In genomic region chr13:56115386-56115785, GRCm38 (mm10) we compare ENCODE assay signal across 11 mouse cellular contexts. TPM values are rescaled to one million over a fixed set of nuclear protein-coding genes. Genes with fewer than 3 reads are reported as not detected.
DNase-seq lines count a peak whose midpoint lies in the region; ATAC-seq and TF ChIP-seq lines count a peak whose summit lies in the region.
"Had no signal": no experiment of that assay in that cellular context is flagged by ENCODE, and none has a peak within 500 bp of the region (broad histone marks: within the 10 kb centered on the region; RNA-seq: fewer than 3 reads in every experiment).

No protein-coding gene starts in this region.

- no peak for DNase-seq in hindbrain, embryonic 10.5 days (ENCODE audit: low spot score)
- peak; percentile 49 for DNase-seq in fibroblast of lung, adult 2 months (ENCODE audit: low read depth)
- DNase-seq in kidney, adult 2 months: peak; percentile 57
- peak; percentile 84 for DNase-seq in lung, postnatal 36 days
- no peak for DNase-seq in T-cell, adult 2 months (ENCODE audit: low spot score)
- DNase-seq in forebrain, postnatal 0 days: no peak
- DNase-seq in cerebellum, postnatal 36 days: no peak
- DNase-seq: embryo, embryonic 11 days; liver, embryonic 13.5 days had no signal

- no peak for TF ChIP-seq POLR2A in kidney, adult 2 months (IDR thresholded peaks at IDR 0.05; ENCODE audit: low read depth, low read length)

- no peaks in the 10 kb centered on the region for H3K27me3 ChIP-seq in hindbrain, embryonic 12.5 days
- H3K27me3 ChIP-seq in hindbrain, embryonic 10.5 days (ENCODE audit: insufficient read depth, poor library complexity, severe bottlenecking): no peaks in the 10 kb centered on the region
- no peaks in the 10 kb centered on the region for H3K27me3 ChIP-seq in kidney, adult 2 months (replicated peaks; ENCODE audit: control insufficient read depth, insufficient read depth, low read length)
- no peaks in the 10 kb centered on the region for H3K27me3 ChIP-seq in forebrain, postnatal 0 days (ENCODE audit: insufficient read depth, low read length)
- H3K27me3 ChIP-seq: CH12.LX; liver, embryonic 13.5 days had no signal

- no peaks in the 10 kb centered on the region for H3K9me3 ChIP-seq in hindbrain, embryonic 12.5 days (replicated peaks)
- H3K9me3 ChIP-seq in hindbrain, embryonic 10.5 days: no peaks in the 10 kb centered on the region
- no peaks in the 10 kb centered on the region for H3K9me3 ChIP-seq in forebrain, postnatal 0 days (ENCODE audit: low read length)
- H3K9me3 ChIP-seq: liver, embryonic 13.5 days had no signal

- peaks cover 55% of the 10 kb centered on the region for H3K4me1 ChIP-seq in hindbrain, embryonic 12.5 days
- peaks cover 51% of the 10 kb centered on the region for H3K4me1 ChIP-seq in hindbrain, embryonic 10.5 days (replicated peaks)
- peaks cover 4% of the 10 kb centered on the region for H3K4me1 ChIP-seq in kidney, adult 2 months (ENCODE audit: control insufficient read depth, insufficient read depth, low read length)
- peaks cover 5% of the 10 kb centered on the region; the same call in 1 of the 2 replicates for H3K4me1 ChIP-seq in forebrain, postnatal 0 days (ENCODE audit: insufficient read depth)

- TF ChIP-seq CTCF in kidney, adult 2 months (conservative IDR thresholded peaks at IDR 0.05; ENCODE audit: insufficient read depth, insufficient read length, low read depth, low read length): no peak
- TF ChIP-seq CTCF in forebrain, postnatal 0 days (IDR thresholded peaks at IDR 0.05; ENCODE audit: low read depth): no peak

- H3K9ac ChIP-seq in hindbrain, embryonic 12.5 days: no peak overlapping the region
- no peak overlapping the region for H3K9ac ChIP-seq in forebrain, postnatal 0 days
- H3K9ac ChIP-seq: liver, embryonic 13.5 days had no signal

- 0 out of 2 replicates have a peak overlapping the region, but pooled peaks have one; percentile 48 for H3K27ac ChIP-seq in hindbrain, embryonic 12.5 days
- H3K27ac ChIP-seq in hindbrain, embryonic 10.5 days: no peak overlapping the region
- H3K27ac ChIP-seq in kidney, adult 2 months (ENCODE audit: insufficient read depth, low read depth, low read length): peak overlapping the region; percentile 36; the same call in 1 of the 2 replicates
- H3K27ac ChIP-seq in forebrain, postnatal 0 days (ENCODE audit: low read depth, low read length): no peak overlapping the region
- H3K27ac ChIP-seq: liver, embryonic 13.5 days had no signal

- WGBS in hindbrain, embryonic 12.5 days: 71% methylated on average over 9 of the region's 9 CpGs
- WGBS in hindbrain, embryonic 10.5 days: 81% methylated on average over 9 of the region's 9 CpGs
- 51% methylated on average over 9 of the region's 9 CpGs for WGBS in kidney, adult 2 months
- WGBS in forebrain, postnatal 0 days: 59% methylated on average over 9 of the region's 9 CpGs

- ATAC-seq in hindbrain, embryonic 12.5 days (ENCODE audit: low FRiP score): no peak
- ATAC-seq in forebrain, postnatal 0 days: no peak

- peaks cover 42% of the 10 kb centered on the region for H3K36me3 ChIP-seq in hindbrain, embryonic 12.5 days
- H3K36me3 ChIP-seq in hindbrain, embryonic 10.5 days: peaks cover 97% of the 10 kb centered on the region
- H3K36me3 ChIP-seq in kidney, adult 2 months (ENCODE audit: control insufficient read depth, insufficient read depth, low read length): no peaks in the 10 kb centered on the region
- H3K36me3 ChIP-seq in forebrain, postnatal 0 days (ENCODE audit: insufficient read depth): peaks cover 19% of the 10 kb centered on the region; the same call in 1 of the 2 replicates

- no peak overlapping the region for H3K4me3 ChIP-seq in hindbrain, embryonic 12.5 days
- H3K4me3 ChIP-seq in hindbrain, embryonic 10.5 days: no peak overlapping the region
- H3K4me3 ChIP-seq in kidney, adult 2 months (ENCODE audit: insufficient read depth, low read depth, low read length): no peak overlapping the region
- H3K4me3 ChIP-seq in forebrain, postnatal 0 days (ENCODE audit: low read depth, low read length): no peak overlapping the region
- H3K4me3 ChIP-seq: liver, embryonic 13.5 days had no signal

- H3K4me2 ChIP-seq in hindbrain, embryonic 12.5 days (replicated peaks): no peak overlapping the region
- no peak overlapping the region for H3K4me2 ChIP-seq in forebrain, postnatal 0 days (ENCODE audit: low read depth)
- H3K4me2 ChIP-seq: liver, embryonic 13.5 days had no signal

RNA-seq across cellular contexts. Expression of gene H2afy, which starts 20.8 kb away (rescaled TPM):
- 491 and 497 TPM in 2 replicates for polyA plus RNA-seq in hindbrain, embryonic 12.5 days (2016; fragmentation: Nextera tagmentation; extraction: Ambion mirVana)
- polyA plus RNA-seq in hindbrain, embryonic 10.5 days (2016; fragmentation: Nextera tagmentation; extraction: Ambion mirVana): 494 and 510 TPM in 2 replicates
- polyA plus RNA-seq in kidney, adult 2 months (2012; rRNA removed): 74.5 and 89.3 TPM in 2 replicates
- 151 and 181 TPM in 2 replicates for total RNA-seq in forebrain, postnatal 0 days (2014; rRNA removed)
- 169 and 171 TPM in 2 replicates for polyA plus RNA-seq in forebrain, postnatal 0 days (2015; fragmentation: Nextera tagmentation; extraction: Ambion mirVana)

Comparison
In these comparisons a context has a peak if more than half of its experiments do, and no peak if none do; other contexts are left out.
1. H3K27ac ChIP-seq: peak in hindbrain, embryonic 12.5 days (single experiment) and kidney, adult 2 months (single experiment); none in hindbrain, embryonic 10.5 days (single experiment) and forebrain, postnatal 0 days (single experiment).
2. DNase-seq: peak in fibroblast of lung, adult 2 months (single experiment), kidney, adult 2 months (single experiment) and lung, postnatal 36 days (single experiment); none in hindbrain, embryonic 10.5 days (single experiment), T-cell, adult 2 months (single experiment), forebrain, postnatal 0 days (single experiment) and cerebellum, postnatal 36 days (0 of 2).